Mouse (Mus musculus): Measurements from ENCODE around the gene Kng2. TPM values are rescaled to one million over a fixed set of nuclear protein-coding genes. Genes with fewer than 3 reads are reported as not detected.
"Not testable (repeated sequence)": the region's sequence is repeated elsewhere in the genome, so short reads cannot be mapped to it uniquely, and the experiment has no call there.

The Kng2 gene
- total and polyA plus RNA-seq, 3 experiments: 1.3 to 9.1 (median 5.7) TPM

- DNase-seq: no peak
Measured at GRCm38 (mm10) chr16:22961073-22961472, 68.2 kb downstream of the Kng2 start.

- DNase-seq: no peak
Measured at GRCm38 (mm10) chr16:22956085-22956439, 73.2 kb downstream of the Kng2 start.

GRCm38 (mm10) chr16:22955397-22956084 is 73.7 kb downstream of the Kng2 start:
- DNase-seq: peak; percentile 71

DNA sequence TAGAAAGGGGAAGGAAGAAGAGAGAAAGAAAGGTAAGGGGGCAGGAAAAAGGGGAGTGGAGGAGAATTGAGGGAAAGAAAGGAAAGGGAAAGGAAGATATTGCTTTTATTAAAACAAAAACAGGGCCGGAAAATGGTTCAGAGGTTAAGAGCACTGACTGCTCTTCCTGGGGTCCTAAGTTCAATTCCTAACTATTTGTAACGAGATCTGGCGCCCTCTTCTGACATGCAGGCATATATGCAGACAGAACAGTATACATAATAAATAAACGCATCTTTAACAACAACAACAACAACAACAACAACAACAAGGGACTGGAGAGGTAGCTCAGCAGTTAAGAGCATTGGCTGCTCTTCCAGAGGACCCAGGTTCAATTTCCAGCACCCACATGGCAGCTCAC is 76.2 kb downstream of the Kng2 start:
- DNase-seq: no peak

DNA sequence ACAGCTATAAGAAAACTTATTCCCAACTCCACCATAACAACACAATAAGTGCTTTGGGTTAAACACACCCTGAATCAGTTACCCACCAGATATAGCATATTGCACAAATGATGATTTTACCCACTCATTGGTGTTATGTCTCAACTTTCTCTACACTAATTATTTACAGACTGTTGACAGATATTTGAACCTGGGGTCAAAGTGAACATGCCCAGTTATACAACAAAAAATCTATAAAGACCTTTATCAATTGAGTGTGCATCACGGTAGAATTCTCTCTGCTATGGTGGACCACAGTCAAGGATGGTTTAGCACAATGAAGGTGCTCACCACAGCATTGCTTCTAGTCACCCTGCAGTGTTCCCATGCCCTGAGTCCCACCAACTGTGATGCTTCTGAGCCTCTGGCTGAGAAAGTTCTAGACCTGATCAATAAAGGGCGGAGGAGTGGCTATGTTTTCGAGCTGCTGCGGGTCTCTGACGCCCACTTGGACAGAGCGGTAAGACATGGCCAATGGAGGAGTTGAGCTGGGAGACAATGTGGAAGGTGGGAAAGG is 78.4 kb downstream of the Kng2 start, which contains the start of gene Hrg:
Gene Hrg (plus strand): TSS at position 233 of the 556 bp plus-strand sequence.
- DNase-seq: no peak

- DNase-seq: no peak
Measured at GRCm38 (mm10) chr16:22947371-22947770, 81.9 kb downstream of the Kng2 start.

DNA sequence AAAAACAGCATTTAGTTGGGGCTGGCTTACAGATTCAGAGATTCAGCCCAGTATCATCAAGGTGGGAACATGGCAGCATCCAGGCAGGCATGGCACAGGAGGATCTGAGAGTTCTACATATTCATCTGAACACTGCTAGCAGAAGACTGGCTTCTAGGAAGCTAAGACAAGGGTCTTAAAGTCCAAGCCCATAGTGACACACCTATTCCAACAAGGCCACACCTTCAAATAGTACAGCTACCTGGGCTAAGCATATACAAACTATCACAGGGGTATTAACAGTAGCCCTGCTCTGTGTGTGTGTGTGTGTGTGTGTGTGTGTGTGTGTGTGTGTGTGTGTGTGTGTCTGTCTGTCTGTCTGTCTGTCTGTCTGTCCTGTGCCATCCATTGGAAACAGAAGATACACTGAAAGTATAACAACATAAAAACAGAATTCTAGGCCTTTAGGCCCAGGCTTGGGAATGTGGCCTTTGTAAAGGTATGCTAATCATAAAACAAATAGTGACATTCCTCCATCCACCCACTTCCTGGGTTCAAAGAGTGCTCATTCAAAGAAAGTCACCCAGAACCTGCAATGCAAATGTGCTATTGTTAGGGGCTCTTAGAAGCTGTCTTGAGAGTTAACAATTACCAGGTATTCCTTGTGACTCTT is 87.3 kb downstream of the Kng2 start:
- not testable (repeated sequence) for DNase-seq

DNA sequence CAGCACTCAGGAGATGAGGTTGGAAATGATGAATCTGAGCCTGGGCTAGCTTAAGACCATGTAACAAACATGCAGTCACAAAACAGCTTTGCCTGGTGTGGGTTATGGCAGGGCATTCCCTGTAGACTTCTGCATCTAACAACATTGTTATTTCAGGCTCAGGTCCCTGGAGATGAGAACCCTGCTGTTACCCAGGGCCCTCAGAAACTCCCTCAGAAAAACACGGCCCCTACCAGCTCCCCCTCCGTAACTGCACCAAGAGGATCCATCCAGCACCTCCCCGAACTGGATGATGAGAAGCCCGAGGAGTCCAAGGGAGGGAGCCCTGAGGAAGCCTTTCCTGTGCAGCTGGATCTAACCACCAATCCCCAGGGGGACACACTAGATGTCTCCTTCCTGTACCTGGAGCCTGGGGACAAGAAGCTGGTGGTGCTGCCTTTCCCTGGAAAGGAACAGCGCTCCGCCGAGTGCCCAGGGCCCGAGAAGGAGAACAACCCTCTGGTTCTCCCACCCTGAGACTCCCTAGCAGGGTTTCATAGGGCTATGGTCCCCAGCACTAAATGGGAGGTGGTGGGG is 90.1 kb downstream of the Kng2 start:
- DNase-seq: no peak

DNA sequence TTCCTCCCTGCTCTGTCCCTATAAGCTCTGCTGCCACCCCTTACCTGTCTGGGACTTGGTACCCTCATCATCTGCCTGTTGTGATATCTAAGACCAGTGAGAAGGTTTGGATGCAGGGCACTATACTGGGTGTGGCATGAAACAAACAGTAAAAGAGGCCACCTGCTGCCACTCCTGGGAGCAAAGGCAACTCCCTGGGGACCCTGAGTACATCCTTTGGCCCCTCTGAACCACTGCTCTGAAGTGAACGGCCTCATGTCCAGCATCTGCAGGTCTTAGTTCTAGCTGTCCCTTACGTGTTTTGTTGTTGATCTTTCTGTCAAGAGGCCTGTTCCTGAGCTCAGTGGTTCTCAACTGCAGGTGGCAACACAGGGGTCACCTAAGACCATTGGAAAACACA is 90.7 kb downstream of the Kng2 start:
- DNase-seq: no peak

DNA sequence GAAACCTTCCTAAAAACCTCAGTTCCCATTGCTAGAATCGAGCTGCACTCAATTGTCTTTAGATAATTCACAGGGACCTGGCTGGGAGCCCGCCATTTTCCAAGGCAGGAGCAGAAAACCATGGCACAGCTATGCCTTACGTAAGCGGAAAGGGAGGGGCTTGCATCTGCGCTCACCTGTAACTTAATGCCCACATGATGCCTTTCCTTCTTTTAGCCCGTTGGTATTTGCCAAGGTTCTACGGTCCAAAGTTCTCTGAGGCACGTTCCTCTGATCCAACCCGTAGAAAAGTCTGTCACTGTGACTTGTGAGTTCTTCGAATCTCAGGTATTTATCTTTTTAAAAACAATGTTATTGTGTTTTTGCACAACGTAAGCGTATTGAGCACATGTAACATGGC is 91.7 kb downstream of the Kng2 start:
- no peak for DNase-seq

Other genes starting within 250 kb of the Kng2 start
- gene Crygs, start 217.9 kb downstream of the Kng2 start, total RNA-seq (2021): not detected
- not detected in 2 replicates for gene Crygs, start 217.9 kb downstream of the Kng2 start, polyA plus RNA-seq (2012; rRNA removed)
- 10 to 100 TPM; 17.5 to 20.5 TPM for gene Tbccd1, start 171.8 kb downstream of the Kng2 start, total RNA-seq (2021)
- 7.3 and 8.3 TPM in 2 replicates for gene Tbccd1, start 171.8 kb downstream of the Kng2 start, polyA plus RNA-seq (2012; rRNA removed)
- gene Dnajb11, start 171.6 kb downstream of the Kng2 start, total RNA-seq (2021): 10 to 100 TPM; 64.1 to 73.2 TPM
- 18.3 and 21.1 TPM in 2 replicates for gene Dnajb11, start 171.6 kb downstream of the Kng2 start, polyA plus RNA-seq (2012; rRNA removed)
- 10 to 100 TPM in 1 of 2 experiments, 1 to 10 TPM in 1; 2.8 to 34.5 TPM for gene Ahsg, start 138.2 kb downstream of the Kng2 start, total RNA-seq (2021)
- 3.4 and 12.0 TPM in 2 replicates for gene Ahsg, start 138.2 kb downstream of the Kng2 start, polyA plus RNA-seq (2012; rRNA removed)
- 10 to 100 TPM in 1 of 2 experiments, 1 to 10 TPM in 1; 2.5 to 50.7 TPM for gene Fetub, start 111.1 kb downstream of the Kng2 start, total RNA-seq (2021)
- gene Fetub, start 111.1 kb downstream of the Kng2 start, polyA plus RNA-seq (2012; rRNA removed): 32.6 and 53.1 TPM in 2 replicates
- gene Hrg, start 78.4 kb downstream of the Kng2 start, total RNA-seq (2021): 1 to 10 TPM in 1 of 2 experiments, not detected in 1; 4.3 TPM
- 0.15 and 0.44 TPM in 2 replicates for gene Hrg, start 78.4 kb downstream of the Kng2 start, polyA plus RNA-seq (2012; rRNA removed)
- gene Kng1, start 28.4 kb upstream of the Kng2 start, total RNA-seq (2021): 1 to 10 TPM in 1 of 2 experiments, under 1 TPM in 1; 0.41 to 5.2 TPM
- not detected in 2 replicates for gene Kng1, start 28.4 kb upstream of the Kng2 start, polyA plus RNA-seq (2012; rRNA removed)
- 100 to 1,000 TPM; 474 to 617 TPM for gene Eif4a2, start 78.0 kb upstream of the Kng2 start, total RNA-seq (2021)
- gene Eif4a2, start 78.0 kb upstream of the Kng2 start, polyA plus RNA-seq (2012; rRNA removed): 24.3 and 27.9 TPM in 2 replicates
- 1 to 10 TPM; 3.4 to 7.8 TPM for gene Rfc4, start 98.3 kb upstream of the Kng2 start, total RNA-seq (2021)
- gene Rfc4, start 98.3 kb upstream of the Kng2 start, polyA plus RNA-seq (2012; rRNA removed): not detected in 2 replicates
- gene Adipoq, start 117.1 kb upstream of the Kng2 start, total RNA-seq (2021): 100 to 1,000 TPM; 337 to 708 TPM
- gene Adipoq, start 117.1 kb upstream of the Kng2 start, polyA plus RNA-seq (2012; rRNA removed): 138 and 239 TPM in 2 replicates
- gene St6gal1, start 195.3 kb upstream of the Kng2 start, total RNA-seq (2021): 10 to 100 TPM; 32.2 to 49.5 TPM
- 23.1 and 24.2 TPM in 2 replicates for gene St6gal1, start 195.3 kb upstream of the Kng2 start, polyA plus RNA-seq (2012; rRNA removed)